Mouse (Mus musculus) cerebellum, postnatal 25 days (tissue): ENCODE measurements around the gene Fbxl7.
A peak's percentile ranks its signal among the peaks of the same experiment; 100 is the strongest.

ENCODE experiments used
- DNase-seq, 2 experiments: peaks; one replicate each; pipeline ENCODE4 v3.0.0; 2021; ENCODE audit warnings: mixed read lengths in 2 of 2

The Fbxl7 gene

DNA sequence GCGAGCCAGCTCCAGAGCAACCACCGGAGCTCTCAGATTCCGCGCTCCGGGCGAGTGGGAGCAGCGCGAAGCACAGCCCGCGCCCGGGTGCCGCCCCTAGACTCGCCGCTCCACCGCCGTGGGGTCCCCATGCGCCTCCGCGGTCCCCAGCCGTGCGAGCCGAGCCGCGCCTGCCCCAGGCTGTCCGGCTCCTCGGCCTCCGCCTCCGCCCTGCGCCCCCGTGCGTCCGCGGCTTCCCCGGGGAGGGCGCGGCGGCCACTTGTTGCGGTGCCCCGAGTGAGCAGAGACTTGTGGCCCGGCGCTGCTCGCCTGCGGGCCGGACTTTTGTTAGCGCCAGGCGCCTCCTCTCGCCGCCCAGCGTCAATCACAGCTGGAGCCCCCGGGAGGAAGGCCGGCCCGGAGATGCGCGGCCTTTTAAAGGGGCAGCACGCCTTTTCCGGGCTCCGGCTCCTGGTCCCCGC lies at the start of gene Fbxl7:
TSS of gene Fbxl7 (minus strand) at position 330 of the 461 bp plus-strand sequence.
- DNase-seq: peak; percentile 55 to 69

DNA sequence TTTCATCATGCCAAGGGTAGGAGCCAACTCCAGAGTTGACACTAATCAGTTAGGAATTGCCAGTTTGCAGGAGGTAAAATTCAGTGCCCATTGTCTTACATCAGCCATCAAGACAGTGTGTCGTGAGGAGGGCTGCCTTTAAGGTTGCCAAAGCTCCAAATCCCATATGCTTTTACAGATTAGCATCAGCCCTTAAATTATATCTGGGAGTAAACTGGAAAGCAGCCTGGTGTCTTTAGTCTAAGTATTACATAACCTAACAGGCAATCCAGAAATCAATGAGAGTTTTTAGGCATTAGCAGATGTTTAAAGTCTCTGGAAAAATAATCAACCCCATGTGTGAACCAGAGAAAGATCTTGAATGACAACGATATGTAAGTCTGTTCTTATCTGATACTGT lies 26.6 kb upstream of the Fbxl7 start:
- no peak for DNase-seq

DNA sequence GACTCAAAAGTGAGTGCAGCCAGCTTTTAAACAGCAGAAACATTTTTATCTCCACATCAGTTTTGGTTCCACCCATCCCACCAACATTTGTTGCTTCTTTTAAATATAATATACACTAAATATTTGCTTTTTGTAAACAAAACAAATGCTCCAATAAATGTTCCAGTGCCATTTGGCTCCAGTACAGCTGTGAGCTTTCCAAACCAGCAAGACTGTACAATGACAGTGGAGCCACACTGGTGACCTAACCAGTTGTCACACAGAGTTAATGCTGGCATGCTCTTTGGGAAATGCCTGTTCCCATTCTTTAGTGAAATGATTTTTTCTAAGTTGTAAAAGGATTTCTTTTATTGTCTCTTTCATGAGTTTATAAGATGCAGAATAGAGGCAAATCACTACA lies 18.0 kb upstream of the Fbxl7 start:
- no peak for DNase-seq

DNA sequence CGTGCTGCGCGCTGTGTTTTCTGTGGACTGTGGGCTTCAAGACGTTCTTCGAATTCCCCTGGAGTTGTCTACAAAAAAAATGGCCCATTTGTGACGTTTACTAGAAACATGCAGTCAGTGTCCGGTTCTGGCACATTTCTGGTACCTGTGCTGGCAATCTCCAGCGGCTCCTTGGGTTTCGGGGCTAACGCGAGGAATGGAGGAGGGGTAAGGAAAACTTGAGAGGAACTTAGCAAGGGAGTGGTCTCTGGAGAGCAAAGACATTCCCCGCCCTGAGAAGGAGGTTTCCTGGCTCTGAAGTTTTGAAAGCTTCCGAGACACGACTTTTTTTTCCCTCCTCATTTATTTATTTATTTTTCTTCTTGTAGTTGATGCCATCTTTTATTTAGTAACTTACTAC lies 381 bp upstream of the Fbxl7 start:
- DNase-seq: no peak

DNA sequence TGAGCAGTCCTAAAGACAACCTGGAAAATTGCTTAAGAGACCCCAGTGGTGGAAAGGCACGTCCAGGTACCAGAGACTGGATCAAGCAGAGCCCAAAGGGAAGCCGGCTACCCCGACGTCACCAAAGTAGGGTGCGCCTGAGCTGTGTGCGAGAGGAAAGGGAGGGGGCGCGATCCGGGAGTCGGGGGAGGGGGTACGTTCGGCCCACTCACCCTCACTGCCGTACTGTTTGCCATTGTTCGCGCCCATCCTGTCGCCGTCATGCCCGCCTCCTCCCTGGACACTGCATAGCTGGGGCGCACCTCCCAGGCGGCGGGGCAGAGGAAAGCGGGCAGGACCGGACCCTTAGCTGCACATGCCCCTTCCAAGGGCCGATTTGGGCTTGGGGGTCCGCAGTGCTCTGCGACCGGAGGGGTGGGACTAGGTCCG lies 565 bp downstream of the Fbxl7 start:
- peak; percentile 13 to 18 for DNase-seq

DNA sequence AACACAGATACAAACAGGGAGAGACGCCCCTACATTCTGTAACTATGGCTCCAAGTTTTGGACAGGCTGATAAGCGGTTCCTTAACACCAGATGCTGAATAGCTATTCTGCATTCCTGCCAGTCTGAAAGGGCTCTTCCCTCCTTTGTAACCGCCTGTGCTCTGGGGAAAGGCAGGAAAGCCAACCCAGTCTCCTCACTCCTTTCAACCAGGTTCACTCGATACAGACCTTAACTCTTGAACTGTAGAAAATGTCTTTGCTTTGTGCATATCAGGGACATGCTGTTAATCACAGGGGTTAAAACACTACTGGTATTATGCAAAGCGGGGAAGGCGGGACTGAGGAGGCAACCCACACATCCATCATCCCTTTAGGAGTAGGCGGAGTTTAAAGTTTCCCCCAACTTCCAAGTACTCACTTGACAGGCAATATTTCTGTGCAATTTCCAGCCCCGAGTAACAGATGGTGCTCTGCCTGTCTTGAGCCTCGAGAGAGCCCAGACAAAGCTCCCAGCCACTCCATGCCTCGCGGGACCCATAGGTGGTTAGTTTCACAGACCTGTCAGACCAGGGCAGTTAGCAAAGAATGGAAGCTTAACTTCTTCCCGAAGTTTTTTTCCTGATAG lies 1.2 kb downstream of the Fbxl7 start:
- no peak for DNase-seq

DNA sequence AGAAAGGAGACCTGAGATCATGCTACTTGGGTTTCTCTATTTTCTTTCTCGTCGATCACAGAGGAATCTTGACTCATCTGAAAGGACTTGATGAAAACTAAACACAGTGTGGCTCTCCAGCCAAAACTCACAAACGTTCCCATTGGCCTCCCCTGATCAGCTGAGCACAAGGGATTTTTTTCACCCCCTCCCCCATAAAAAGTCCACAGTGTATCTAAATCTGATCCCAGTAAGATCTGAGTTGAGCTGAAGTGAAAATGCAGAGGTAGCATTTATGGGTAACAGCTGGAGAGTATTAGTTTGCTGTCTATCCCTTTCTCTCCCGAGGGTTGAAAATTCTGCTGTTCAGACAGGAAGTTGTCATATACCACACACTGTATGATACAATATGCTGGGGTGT lies 2.2 kb downstream of the Fbxl7 start:
- DNase-seq: no peak

DNA sequence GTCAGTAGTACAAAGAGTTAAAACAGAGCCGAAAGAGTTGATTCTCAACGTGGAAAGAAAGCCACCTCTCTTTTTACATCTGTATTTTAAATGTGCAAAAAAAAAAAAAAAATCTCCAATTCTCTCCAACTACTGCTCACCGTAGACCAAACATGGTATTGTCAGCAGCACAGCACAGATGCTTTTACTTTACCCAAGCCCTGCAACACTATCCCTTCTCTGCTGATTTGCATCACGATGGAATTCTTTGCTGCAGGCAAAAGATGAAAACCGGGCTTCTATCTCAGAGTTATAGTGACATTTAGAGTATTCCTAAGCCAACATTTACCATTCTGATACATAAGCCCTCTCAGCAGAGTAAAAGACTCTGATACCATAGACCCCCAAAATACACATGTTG lies 5.4 kb downstream of the Fbxl7 start:
- no peak for DNase-seq

DNA sequence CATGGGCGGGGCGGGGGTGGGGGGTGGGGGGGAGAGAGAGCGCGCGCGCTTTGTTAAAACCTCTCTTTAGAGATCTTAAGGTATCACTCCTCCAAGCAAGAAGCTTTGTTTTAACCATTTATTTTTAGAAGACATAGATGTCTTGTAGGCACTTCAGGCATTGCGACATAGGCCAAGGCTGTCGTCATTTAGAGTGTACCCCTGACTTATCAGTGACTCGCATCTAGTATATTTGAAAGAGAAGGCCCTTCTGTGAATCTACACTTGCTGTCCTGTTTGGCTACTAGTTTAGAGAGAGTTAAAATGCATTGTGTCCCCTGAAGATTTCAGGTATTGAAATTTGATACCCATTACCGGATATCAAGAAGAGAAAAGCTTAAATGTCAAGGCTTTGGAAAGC lies 7.2 kb downstream of the Fbxl7 start:
- no peak for DNase-seq

DNA sequence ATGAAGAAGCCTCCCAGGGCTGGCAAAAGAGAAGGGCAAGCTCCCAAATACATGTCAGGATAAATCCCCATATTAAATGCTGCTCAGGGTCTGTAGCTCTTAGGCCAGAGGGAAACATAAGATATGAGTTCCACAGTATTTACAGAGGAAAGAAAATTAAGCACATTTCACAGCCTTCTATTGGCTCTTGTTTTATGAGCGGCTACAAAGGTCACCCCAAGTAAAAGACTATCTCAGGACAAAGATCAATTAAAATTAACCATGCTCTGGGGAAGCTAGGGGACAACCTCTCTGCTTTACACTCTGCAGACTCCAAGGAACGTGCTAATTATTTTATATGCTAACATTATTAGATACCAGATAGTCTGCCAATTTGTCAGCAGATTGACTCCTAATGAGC lies 9.4 kb downstream of the Fbxl7 start:
- no peak for DNase-seq

DNA sequence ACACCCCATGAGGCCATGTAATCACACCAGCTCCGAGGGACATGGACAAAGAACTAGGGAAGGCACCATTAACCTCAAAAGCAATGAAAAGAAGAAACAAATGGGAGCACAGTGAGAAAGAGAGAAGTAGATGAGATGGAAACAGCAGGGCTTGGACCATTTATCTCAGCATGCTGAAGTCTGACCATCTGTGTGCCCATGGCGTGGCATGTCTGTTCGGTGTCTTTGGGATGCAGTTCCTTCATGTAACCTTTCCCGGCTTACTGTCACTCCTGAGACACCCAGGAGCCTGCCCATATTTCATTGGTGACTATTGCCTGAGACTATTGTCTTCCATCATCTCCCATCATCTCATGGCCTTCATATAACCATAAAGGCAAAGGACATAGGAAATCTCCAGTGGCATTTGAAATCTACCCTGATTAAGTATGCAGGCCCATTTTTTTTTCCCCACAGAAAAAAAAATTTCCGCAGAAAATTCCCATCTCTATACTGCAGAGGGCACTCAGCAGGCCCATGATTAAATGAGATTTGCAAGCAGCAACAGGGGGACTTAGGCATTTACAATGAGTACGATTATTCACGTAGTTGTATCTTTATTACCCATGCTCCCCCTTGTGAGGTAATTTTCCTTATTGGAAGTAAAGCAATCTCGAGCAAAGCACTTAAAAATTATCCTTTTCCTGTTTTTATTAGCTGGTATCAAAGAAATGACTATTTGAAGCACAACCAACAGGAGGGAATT lies 15.0 kb downstream of the Fbxl7 start:
- peak in 1 of 2 experiments; percentile 10 for DNase-seq

DNA sequence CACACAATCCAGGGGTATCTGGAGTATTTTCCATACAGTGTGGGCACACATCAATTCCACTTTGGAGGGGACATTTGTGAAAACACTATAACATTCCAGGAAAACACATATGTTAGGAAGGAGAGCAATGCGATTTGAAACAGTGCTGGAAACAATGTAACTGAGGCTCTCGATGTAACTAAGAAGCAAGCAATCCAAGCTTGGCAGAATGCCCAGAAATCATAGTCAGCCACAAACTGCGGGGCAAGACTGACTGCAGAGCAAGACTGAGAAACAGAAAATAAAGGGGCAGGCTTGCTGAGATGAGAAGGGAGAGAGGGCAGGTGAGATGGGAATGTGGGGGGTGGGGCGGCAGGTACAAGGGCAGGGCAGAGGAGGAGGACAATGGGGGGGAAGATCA lies 19.7 kb downstream of the Fbxl7 start:
- peak; percentile 27 to 69 for DNase-seq

DNA sequence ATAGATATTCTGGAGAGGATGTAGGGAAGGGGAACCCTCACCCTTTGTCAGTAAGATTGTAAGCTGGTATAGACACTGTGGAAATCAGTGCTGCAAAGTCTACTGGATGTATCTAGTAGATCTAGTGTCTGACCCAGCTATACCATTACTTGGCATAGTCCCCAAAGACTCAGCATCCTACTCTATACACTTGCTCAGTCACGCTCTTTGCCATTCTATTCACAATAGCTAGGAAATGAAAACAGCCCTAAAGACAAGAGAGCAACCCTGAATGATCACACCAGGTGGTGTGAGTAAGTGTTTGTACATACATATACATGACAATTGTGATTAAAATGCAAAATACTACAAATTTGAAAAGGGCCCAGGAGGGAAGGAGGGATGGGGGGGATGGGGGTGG lies 23.1 kb downstream of the Fbxl7 start:
- no peak for DNase-seq

DNA sequence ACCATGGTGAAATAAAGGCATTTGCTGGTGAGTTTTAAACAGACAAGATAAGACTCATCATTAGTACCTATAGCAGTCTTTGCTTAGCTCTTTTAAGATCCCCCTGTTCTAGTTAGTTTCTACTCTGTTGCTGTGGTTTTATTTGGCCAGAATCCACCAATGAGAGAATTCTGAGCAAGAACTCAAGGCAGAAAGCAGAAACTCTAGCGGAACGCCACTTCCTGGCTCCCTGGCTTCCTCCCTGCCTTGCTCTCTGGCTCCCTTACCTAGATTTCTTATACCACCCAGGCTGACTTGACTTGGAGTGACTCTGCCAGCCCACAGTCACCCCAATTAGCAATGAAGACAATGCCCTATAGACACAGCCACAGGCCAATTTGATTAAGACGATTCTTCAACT lies 26.2 kb downstream of the Fbxl7 start:
- no peak for DNase-seq

DNA sequence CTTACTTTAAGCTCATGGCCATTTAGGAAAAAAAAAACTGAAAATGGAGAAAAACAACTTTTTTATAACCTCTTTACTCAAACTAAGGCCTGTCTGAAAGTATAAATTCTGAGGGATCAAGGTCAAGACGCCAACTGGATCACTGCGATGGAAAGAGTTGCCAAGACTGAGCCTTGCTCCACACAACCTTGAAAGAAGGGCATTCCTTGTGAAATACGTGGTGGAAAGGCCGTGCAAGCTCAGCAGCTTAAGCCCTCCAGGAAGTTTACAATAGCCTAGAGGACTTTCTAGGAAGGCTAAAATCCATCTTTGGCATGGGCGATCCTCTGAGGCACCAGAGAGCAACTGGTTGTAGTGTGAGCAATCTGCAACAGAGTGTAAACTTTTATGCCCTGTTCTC lies 27.9 kb downstream of the Fbxl7 start:
- DNase-seq: no peak

DNA sequence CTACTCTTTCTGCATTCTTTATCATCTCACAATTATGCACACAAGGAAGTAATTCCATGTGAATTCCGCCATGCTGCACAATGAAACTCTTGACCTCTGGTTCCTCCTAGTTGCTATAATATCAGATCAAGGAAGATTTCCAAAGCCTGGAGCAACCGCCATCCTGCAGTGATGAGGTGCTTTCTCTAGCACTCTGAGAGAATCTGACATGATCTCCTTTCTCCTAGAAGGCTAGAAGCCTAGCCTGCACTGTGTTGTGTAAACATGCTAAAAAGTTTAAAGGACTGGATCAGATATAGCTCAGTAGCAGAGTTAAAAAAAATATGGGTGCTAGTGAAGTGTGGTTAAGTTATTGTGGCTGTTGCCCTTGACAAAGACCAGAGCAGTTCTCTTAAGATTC lies 33.2 kb downstream of the Fbxl7 start:
- DNase-seq: no peak

DNA sequence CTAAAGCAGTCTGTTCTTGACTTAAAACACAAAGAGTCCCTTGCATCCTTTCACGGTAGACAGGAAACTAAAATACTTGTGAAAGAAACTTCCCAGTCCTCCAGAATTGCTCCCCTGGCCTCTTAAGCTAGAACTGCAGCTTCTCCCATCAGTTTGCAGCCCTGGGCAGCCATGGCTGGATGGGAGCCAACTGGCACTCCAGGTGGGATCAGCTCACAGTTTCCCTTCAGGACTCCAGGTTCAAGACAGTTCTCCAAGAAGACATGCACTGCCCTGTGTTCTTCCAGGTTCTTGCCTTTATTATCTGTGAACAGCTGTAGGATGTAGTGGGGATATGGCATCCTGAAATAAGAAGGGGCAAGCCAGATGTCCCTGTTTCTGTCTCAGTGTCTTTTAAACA lies 45.8 kb downstream of the Fbxl7 start:
- DNase-seq: peak in 1 of 2 experiments; percentile 14

DNA sequence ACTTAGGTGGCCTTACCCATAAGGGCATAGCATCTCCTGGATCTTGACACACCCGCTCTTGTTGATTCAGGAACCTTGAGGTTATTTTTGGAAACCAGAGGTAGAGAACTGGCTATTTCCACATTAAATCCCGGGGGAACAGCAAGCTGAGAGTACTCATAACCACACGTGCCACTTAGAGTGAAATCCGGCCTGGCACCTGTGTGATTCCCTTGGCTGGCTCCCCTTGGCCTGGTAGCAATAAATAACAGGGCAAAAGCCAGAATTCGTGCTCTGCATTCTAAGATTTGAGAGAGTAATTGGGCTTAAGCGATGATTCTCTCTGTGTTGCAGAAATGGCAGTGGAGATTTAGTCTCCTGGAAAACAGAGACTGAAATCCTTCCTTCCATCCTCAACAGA lies 53.2 kb downstream of the Fbxl7 start:
- DNase-seq: peak; percentile 7

DNA sequence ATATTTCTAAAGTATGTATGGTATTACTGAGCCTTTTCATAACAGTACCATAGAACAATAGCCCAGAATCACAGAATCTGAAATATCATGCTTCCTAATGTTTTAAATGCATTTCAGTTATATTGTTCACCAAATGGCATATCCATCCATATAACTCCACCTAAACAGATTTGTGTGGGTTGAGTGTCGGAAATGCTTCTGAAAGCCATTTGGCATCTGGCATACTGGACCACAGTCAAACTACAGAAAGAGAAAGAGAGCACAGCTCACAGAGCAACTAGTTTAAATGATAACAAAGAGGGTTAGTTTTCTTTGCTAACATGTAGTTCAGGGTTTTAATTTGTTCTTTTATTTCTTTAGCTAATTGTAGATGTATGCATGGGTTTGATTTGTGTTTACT lies 57.0 kb downstream of the Fbxl7 start:
- DNase-seq: no peak

DNA sequence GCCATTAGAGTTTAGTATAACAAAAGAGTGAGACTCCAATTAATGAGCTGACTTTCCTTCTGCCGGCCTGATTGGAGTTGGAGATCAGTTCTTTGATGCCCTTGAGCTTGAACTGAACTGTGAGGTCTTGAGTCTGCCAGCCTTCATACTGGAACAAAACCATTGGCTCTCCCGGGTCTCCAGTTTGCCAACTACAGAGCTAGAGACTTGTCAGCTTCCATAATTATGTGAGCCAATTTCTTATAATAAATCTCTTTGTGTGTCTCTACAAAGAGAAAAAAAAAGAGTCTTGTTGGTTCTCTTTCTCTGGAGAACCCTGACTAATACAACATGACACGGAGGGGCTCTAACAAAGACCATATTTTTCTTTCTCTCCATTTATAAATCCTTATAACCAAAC lies 58.2 kb downstream of the Fbxl7 start:
- no peak for DNase-seq

DNA sequence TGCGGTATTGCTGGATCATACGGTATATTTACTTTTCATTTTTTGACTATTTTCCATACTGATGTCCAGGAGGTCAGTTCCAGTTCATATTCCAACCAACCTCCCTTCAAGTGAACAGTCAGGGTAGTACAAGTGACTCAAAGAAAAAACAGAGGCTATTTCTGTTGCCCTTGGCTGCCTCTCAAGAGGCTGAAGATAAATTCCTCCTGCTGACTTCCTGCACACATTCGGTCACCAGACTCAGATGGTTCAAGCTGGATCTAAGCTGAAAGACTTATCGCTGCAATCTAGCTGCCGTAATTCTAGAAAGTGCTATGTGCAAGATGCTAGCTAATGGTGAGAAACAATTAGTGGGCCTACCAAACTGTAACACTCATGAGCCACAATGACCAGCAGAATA lies 61.0 kb downstream of the Fbxl7 start:
- no peak for DNase-seq

DNA sequence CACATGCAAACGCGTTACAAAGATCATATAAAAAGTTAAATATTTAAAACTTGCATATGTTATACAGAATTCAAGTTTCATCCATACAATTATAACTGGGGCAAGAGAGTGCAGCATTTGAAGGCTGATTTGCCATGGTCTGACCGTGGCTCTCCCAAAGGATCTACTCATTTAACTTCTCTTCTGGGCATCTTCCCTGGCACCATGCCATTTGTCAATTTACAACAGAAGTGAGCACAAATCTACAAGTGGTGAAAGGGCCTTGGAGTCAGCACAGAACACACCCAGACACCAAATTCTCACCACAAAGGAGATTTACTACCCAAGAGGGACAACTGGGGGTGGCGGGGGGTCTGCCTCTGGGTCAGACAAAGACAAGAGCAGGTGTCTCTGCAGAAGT lies 64.2 kb downstream of the Fbxl7 start:
- no peak for DNase-seq

DNA sequence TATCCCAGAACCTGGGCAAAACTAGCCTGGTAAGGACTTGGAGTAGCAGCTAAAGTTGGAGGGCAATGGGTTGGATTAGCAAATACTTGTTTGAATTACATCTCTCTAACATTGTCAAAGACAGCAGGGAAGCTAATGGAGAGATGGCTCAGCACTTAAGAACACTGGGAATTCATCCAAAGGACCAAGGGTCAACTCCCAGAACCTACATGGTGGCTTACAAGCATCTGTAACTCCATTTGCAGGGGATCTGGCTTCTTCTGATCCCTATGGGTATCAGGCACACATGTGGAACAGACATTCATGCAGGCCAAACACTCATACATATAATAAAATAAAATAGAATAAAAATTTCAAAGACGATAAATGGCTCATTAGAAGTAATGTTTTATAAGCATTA lies 78.4 kb downstream of the Fbxl7 start:
- DNase-seq: no peak

DNA sequence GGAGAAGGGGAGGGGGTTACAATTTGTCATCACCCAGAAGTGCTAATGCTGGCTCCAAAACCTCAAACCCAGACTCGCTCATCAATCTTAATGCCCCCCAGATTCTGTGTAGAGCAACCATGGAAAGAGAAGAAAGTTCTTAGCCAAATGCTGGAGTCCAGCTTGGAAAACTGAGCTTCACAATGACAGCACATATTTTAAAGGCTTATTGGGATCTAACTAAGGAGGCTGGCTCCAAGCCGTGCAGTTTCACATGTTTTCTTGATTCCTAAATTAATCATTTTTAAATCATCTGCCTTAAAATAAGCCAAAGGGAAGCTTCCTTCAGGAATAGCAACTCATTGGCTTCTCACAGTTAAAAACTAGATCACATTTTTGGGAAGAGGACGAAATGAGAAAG lies 82.5 kb downstream of the Fbxl7 start:
- no peak for DNase-seq

DNA sequence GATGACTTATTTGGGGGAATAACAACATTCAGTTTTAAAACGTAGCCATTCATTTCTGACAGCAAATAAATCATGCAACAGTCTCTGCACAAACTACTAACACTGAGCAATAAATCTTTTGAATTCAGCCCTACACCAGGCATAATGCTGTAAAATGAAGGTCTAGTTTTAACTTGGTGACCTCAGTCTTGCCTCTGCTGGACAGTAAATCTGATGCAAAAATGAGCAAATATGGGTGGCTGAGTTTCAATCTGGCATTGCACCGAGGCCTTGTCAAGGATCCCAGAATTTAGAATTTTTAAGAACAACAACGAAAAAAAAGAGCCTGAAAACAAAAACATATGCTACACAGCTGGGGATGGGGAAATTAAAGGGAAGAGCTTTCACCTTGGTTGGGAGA lies 85.8 kb downstream of the Fbxl7 start:
- no peak for DNase-seq
